Mouse (Mus musculus): Measurements from ENCODE around the gene Cd5. TPM values are rescaled to one million over a fixed set of nuclear protein-coding genes. Genes with fewer than 3 reads are reported as not detected.

The Cd5 gene
- total and polyA plus RNA-seq, 2 experiments: 0.28 to 0.49 TPM

GRCm38 (mm10) chr19:10757125-10757524 lies 18.3 kb upstream of the Cd5 start:
- no peaks in the 10 kb centered on the region for H3K27me3 ChIP-seq (ENCODE audit: control insufficient read depth, insufficient read depth, low read length)
- H3K4me3 ChIP-seq (ENCODE audit: insufficient read depth, low read depth, low read length): no peak overlapping the region
- H3K79me2 ChIP-seq (ENCODE audit: control insufficient read depth, insufficient read depth, low read length): no peaks in the 10 kb centered on the region
- H3K36me3 ChIP-seq (ENCODE audit: control insufficient read depth, insufficient read depth, low read length): no peaks in the 10 kb centered on the region
- H3K9ac ChIP-seq (ENCODE audit: low read depth, low read length): no peak overlapping the region
- H3K4me1 ChIP-seq (ENCODE audit: control insufficient read depth, insufficient read depth, low read length): no peaks in the 10 kb centered on the region
- no peak overlapping the region for H3K27ac ChIP-seq (replicated peaks; ENCODE audit: insufficient read depth, low read depth, low read length)
- no peak for DNase-seq (ENCODE audit: extremely low read depth, low read depth, low spot score)
- TF ChIP-seq CTCF (IDR thresholded peaks at IDR 0.05; ENCODE audit: low read depth, low read length) (no peak), POLR2A (IDR thresholded peaks at IDR 0.05; ENCODE audit: extremely low read depth, insufficient read depth, low read length) (no peak)

- H3K79me2 ChIP-seq (ENCODE audit: control insufficient read depth, insufficient read depth, low read length): no peaks in the 10 kb centered on the region
- H3K36me3 ChIP-seq (ENCODE audit: control insufficient read depth, insufficient read depth, low read length): no peaks in the 10 kb centered on the region
- no peak for DNase-seq (ENCODE audit: extremely low read depth, low read depth, low spot score)
- H3K27me3 ChIP-seq (ENCODE audit: control insufficient read depth, insufficient read depth, low read length): no peaks in the 10 kb centered on the region
- H3K9ac ChIP-seq (ENCODE audit: low read depth, low read length): no peak overlapping the region
- H3K27ac ChIP-seq (replicated peaks; ENCODE audit: insufficient read depth, low read depth, low read length): no peak overlapping the region
- no peak overlapping the region for H3K4me3 ChIP-seq (ENCODE audit: insufficient read depth, low read depth, low read length)
- 89% methylated on average over 5 of the region's 5 CpGs for WGBS
- H3K4me1 ChIP-seq (ENCODE audit: control insufficient read depth, insufficient read depth, low read length): no peaks in the 10 kb centered on the region
- TF ChIP-seq CTCF (IDR thresholded peaks at IDR 0.05; ENCODE audit: low read depth, low read length) (no peak), POLR2A (IDR thresholded peaks at IDR 0.05; ENCODE audit: extremely low read depth, insufficient read depth, low read length) (no peak)
Observed at GRCm38 (mm10) chr19:10752646-10753045, 13.8 kb upstream of the Cd5 start.

GRCm38 (mm10) chr19:10752106-10752505 lies 13.3 kb upstream of the Cd5 start:
- no peak overlapping the region for H3K9ac ChIP-seq (ENCODE audit: low read depth, low read length)
- H3K36me3 ChIP-seq (ENCODE audit: control insufficient read depth, insufficient read depth, low read length): no peaks in the 10 kb centered on the region
- WGBS: 90% methylated on average over 6 of the region's 6 CpGs
- H3K27me3 ChIP-seq (ENCODE audit: control insufficient read depth, insufficient read depth, low read length): no peaks in the 10 kb centered on the region
- no peaks in the 10 kb centered on the region for H3K79me2 ChIP-seq (ENCODE audit: control insufficient read depth, insufficient read depth, low read length)
- H3K27ac ChIP-seq (replicated peaks; ENCODE audit: insufficient read depth, low read depth, low read length): no peak overlapping the region
- no peaks in the 10 kb centered on the region for H3K4me1 ChIP-seq (ENCODE audit: control insufficient read depth, insufficient read depth, low read length)
- no peak overlapping the region for H3K4me3 ChIP-seq (ENCODE audit: insufficient read depth, low read depth, low read length)
- TF ChIP-seq CTCF (IDR thresholded peaks at IDR 0.05; ENCODE audit: low read depth, low read length): no peak
- no peak for TF ChIP-seq POLR2A (IDR thresholded peaks at IDR 0.05; ENCODE audit: extremely low read depth, insufficient read depth, low read length)
- no peak for DNase-seq (ENCODE audit: extremely low read depth, low read depth, low spot score)

GRCm38 (mm10) chr19:10751607-10752006 lies 12.8 kb upstream of the Cd5 start:
- TF ChIP-seq POLR2A (IDR thresholded peaks at IDR 0.05; ENCODE audit: extremely low read depth, insufficient read depth, low read length) (no peak), CTCF (IDR thresholded peaks at IDR 0.05; ENCODE audit: low read depth, low read length) (no peak)
- no peaks in the 10 kb centered on the region for H3K79me2 ChIP-seq (ENCODE audit: control insufficient read depth, insufficient read depth, low read length)
- H3K27me3 ChIP-seq (ENCODE audit: control insufficient read depth, insufficient read depth, low read length): no peaks in the 10 kb centered on the region
- DNase-seq (ENCODE audit: extremely low read depth, low read depth, low spot score): no peak
- no peak overlapping the region for H3K4me3 ChIP-seq (ENCODE audit: insufficient read depth, low read depth, low read length)
- no peaks in the 10 kb centered on the region for H3K4me1 ChIP-seq (ENCODE audit: control insufficient read depth, insufficient read depth, low read length)
- H3K36me3 ChIP-seq (ENCODE audit: control insufficient read depth, insufficient read depth, low read length): no peaks in the 10 kb centered on the region
- no peak overlapping the region for H3K27ac ChIP-seq (replicated peaks; ENCODE audit: insufficient read depth, low read depth, low read length)
- WGBS: 88% methylated on average over 1 of the region's 1 CpGs
- H3K9ac ChIP-seq (ENCODE audit: low read depth, low read length): no peak overlapping the region

GRCm38 (mm10) chr19:10750161-10750560 lies 11.4 kb upstream of the Cd5 start:
- H3K36me3 ChIP-seq (ENCODE audit: control insufficient read depth, insufficient read depth, low read length): no peaks in the 10 kb centered on the region
- H3K79me2 ChIP-seq (ENCODE audit: control insufficient read depth, insufficient read depth, low read length): no peaks in the 10 kb centered on the region
- H3K4me3 ChIP-seq (ENCODE audit: insufficient read depth, low read depth, low read length): no peak overlapping the region
- no peak overlapping the region for H3K27ac ChIP-seq (replicated peaks; ENCODE audit: insufficient read depth, low read depth, low read length)
- no peak overlapping the region for H3K9ac ChIP-seq (ENCODE audit: low read depth, low read length)
- no peaks in the 10 kb centered on the region for H3K27me3 ChIP-seq (ENCODE audit: control insufficient read depth, insufficient read depth, low read length)
- H3K4me1 ChIP-seq (ENCODE audit: control insufficient read depth, insufficient read depth, low read length): no peaks in the 10 kb centered on the region
- TF ChIP-seq CTCF (IDR thresholded peaks at IDR 0.05; ENCODE audit: low read depth, low read length) (no peak), POLR2A (IDR thresholded peaks at IDR 0.05; ENCODE audit: extremely low read depth, insufficient read depth, low read length) (no peak)
- 84% methylated on average over 6 of the region's 6 CpGs for WGBS
- DNase-seq (ENCODE audit: extremely low read depth, low read depth, low spot score): no peak

- no peak overlapping the region for H3K4me3 ChIP-seq (ENCODE audit: insufficient read depth, low read depth, low read length)
- H3K9ac ChIP-seq (ENCODE audit: low read depth, low read length): no peak overlapping the region
- no peaks in the 10 kb centered on the region for H3K36me3 ChIP-seq (ENCODE audit: control insufficient read depth, insufficient read depth, low read length)
- H3K79me2 ChIP-seq (ENCODE audit: control insufficient read depth, insufficient read depth, low read length): no peaks in the 10 kb centered on the region
- H3K27me3 ChIP-seq (ENCODE audit: control insufficient read depth, insufficient read depth, low read length): no peaks in the 10 kb centered on the region
- no peaks in the 10 kb centered on the region for H3K4me1 ChIP-seq (ENCODE audit: control insufficient read depth, insufficient read depth, low read length)
- WGBS: 82% methylated on average over 6 of the region's 6 CpGs
- no peak for DNase-seq (ENCODE audit: extremely low read depth, low read depth, low spot score)
- TF ChIP-seq CTCF (IDR thresholded peaks at IDR 0.05; ENCODE audit: low read depth, low read length) (no peak), POLR2A (IDR thresholded peaks at IDR 0.05; ENCODE audit: extremely low read depth, insufficient read depth, low read length) (no peak)
- no peak overlapping the region for H3K27ac ChIP-seq (replicated peaks; ENCODE audit: insufficient read depth, low read depth, low read length)
Observed at GRCm38 (mm10) chr19:10749295-10749694, 10.5 kb upstream of the Cd5 start.
